Mouse (Mus musculus) liver, embryonic 16.5 days (tissue): ENCODE measurements around the gene H60c. TPM values are rescaled to one million over a fixed set of nuclear protein-coding genes. Genes with fewer than 3 reads are reported as not detected.

ENCODE experiments used
- ATAC-seq: fragments of 200-750 bp; cut with Nextera tagmentation; 2 replicates; pipeline ENCODE4 v1.8.0; 2017; ENCODE audit warnings: low read depth, mild to moderate bottlenecking, moderate number of reproducible peaks, moderate library complexity
- H3K27ac ChIP-seq: fragments of 300-500 bp; sonication (generic); 2 replicates; pipeline ENCODE4 v1.5.1; 2014; ENCODE audit warnings: mild to moderate bottlenecking, low read length
- H3K27me3 ChIP-seq: fragments of 300-500 bp; sonication (generic); 2 replicates; pipeline ENCODE4 v1.6.1; 2014; ENCODE audit warnings: low read depth, low read length, mixed read lengths; ENCODE audit not compliant: control insufficient read depth, insufficient read depth
- H3K36me3 ChIP-seq: fragments of 300-500 bp; sonication (generic); 2 replicates; pipeline ENCODE4 v1.6.1; 2014; ENCODE audit warnings: mild to moderate bottlenecking; ENCODE audit not compliant: control insufficient read depth, insufficient read depth
- H3K4me1 ChIP-seq: fragments of 300-500 bp; sonication (generic); 2 replicates; pipeline ENCODE4 v1.6.1; 2014; ENCODE audit warnings: low read depth, low read length, mixed read lengths; ENCODE audit not compliant: control insufficient read depth
- H3K4me2 ChIP-seq: fragments of 300-500 bp; sonication (generic); 2 replicates; pipeline ENCODE4 v1.6.1; 2014; ENCODE audit warnings: low read depth, low read length, mixed read lengths
- H3K4me3 ChIP-seq: fragments of 300-500 bp; sonication (generic); 2 replicates; pipeline ENCODE4 v1.5.1; 2014; ENCODE audit warnings: low read depth, mild to moderate bottlenecking, low read length
- H3K9ac ChIP-seq: fragments of 300-500 bp; sonication (generic); 2 replicates; pipeline ENCODE4 v1.6.1; 2014; ENCODE audit warnings: low read depth, low read length
- H3K9me3 ChIP-seq: fragments of 300-500 bp; sonication (generic); replicated peaks from 2 replicates; pipeline ENCODE4 v1.6.1; 2016; ENCODE audit warnings: low read length; ENCODE audit not compliant: control insufficient read depth
- WGBS: fragments of 180-500 bp; shearing (Covaris S2); extraction: QIAGEN DNeasy Blood & Tissue Kit; methylation state at CpG from one replicate; pipeline ENCODE4 v1.1.7; 2014; ENCODE audit not compliant: insufficient replicate concordance; 5-methylcytosine and 5-hydroxymethylcytosine counted together
- polyA plus RNA-seq: library from polyadenylated mRNA; unstranded; fragments of >200 nt; fragmentation: Nextera tagmentation; extraction: Ambion mirVana; gene quantifications from 2 replicates; pipeline ENCODE4 v1.2.1, GENCODE M21; 2015

H60c gene
- not detected in 2 replicates for polyA plus RNA-seq

- Histone ChIP-seq H3K4me2 (no peak within 1 kb of the TSS), H3K4me3 (no peak within 1 kb of the TSS), H3K27me3 (no peaks in the 10 kb centered on the region), H3K9ac (no peak within 1 kb of the TSS), H3K4me1 (no peaks in the 10 kb centered on the region), H3K36me3 (no peaks in the 10 kb centered on the region), H3K27ac (no peak within 1 kb of the TSS), H3K9me3 (no peaks in the 10 kb centered on the region)
- ATAC-seq: no peak
- 63% methylated on average over 8 of the region's 8 CpGs for whole genome bisulfite sequencing
Observed at GRCm38 (mm10) chr10:3267671-3268070, at the start of gene H60c. H60c (minus strand) TSS chr10:3267771.

- Histone ChIP-seq H3K9me3 (no peaks in the 10 kb centered on the region), H3K9ac (no peak overlapping the region), H3K4me1 (no peaks in the 10 kb centered on the region), H3K4me2 (no peak overlapping the region), H3K36me3 (no peaks in the 10 kb centered on the region), H3K27ac (no peak overlapping the region), H3K27me3 (no peaks in the 10 kb centered on the region), H3K4me3 (no peak overlapping the region)
- no peak for ATAC-seq
- 49% methylated on average over 1 of the region's 1 CpGs for WGBS
Observed at GRCm38 (mm10) chr10:3308821-3309206, 41.2 kb upstream of the H60c start.

- no peak for ATAC-seq
- WGBS: 56% methylated on average over 4 of the region's 4 CpGs
Observed at GRCm38 (mm10) chr10:3308180-3308820, 40.7 kb upstream of the H60c start.

GRCm38 (mm10) chr10:3307752-3308151 lies 40.2 kb upstream of the H60c start:
- Histone ChIP-seq H3K27ac (no peak overlapping the region), H3K4me1 (no peaks in the 10 kb centered on the region), H3K4me3 (no peak overlapping the region), H3K36me3 (no peaks in the 10 kb centered on the region), H3K9ac (no peak overlapping the region), H3K9me3 (no peaks in the 10 kb centered on the region), H3K27me3 (no peaks in the 10 kb centered on the region), H3K4me2 (no peak overlapping the region)
- ATAC-seq: no peak
- WGBS: 50% methylated on average over 2 of the region's 2 CpGs

More at GRCm38 (mm10) chr10:3308180-3308820, 40.7 kb upstream of the H60c start:
- no peak overlapping the region for H3K4me2 ChIP-seq
- no peaks in the 10 kb centered on the region for H3K27me3 ChIP-seq
- no peak overlapping the region for H3K4me3 ChIP-seq
- H3K4me1 ChIP-seq: no peaks in the 10 kb centered on the region
- no peaks in the 10 kb centered on the region for H3K36me3 ChIP-seq
- H3K9me3 ChIP-seq: no peaks in the 10 kb centered on the region
- no peak overlapping the region for H3K9ac ChIP-seq
- H3K27ac ChIP-seq: no peak overlapping the region

- no peak for ATAC-seq
- H3K9ac ChIP-seq: no peak overlapping the region
- 23% methylated on average over 2 of the region's 2 CpGs for WGBS
Observed at GRCm38 (mm10) chr10:3293969-3294368, 26.4 kb upstream of the H60c start.

GRCm38 (mm10) chr10:3281047-3281446 lies 13.5 kb upstream of the H60c start:
- Histone ChIP-seq H3K9ac (no peak overlapping the region), H3K27ac (no peak overlapping the region), H3K27me3 (no peaks in the 10 kb centered on the region), H3K4me1 (no peaks in the 10 kb centered on the region), H3K9me3 (no peaks in the 10 kb centered on the region), H3K36me3 (no peaks in the 10 kb centered on the region), H3K4me3 (no peak overlapping the region), H3K4me2 (no peak overlapping the region)
- ATAC-seq: no peak
- WGBS: 23% methylated on average over 2 of the region's 2 CpGs

More at GRCm38 (mm10) chr10:3293969-3294368, 26.4 kb upstream of the H60c start:
- H3K27ac ChIP-seq: no peak overlapping the region
- H3K4me1 ChIP-seq: no peaks in the 10 kb centered on the region
- no peak overlapping the region for H3K4me2 ChIP-seq
- H3K4me3 ChIP-seq: no peak overlapping the region
- H3K9me3 ChIP-seq: no peaks in the 10 kb centered on the region
- H3K27me3 ChIP-seq: no peaks in the 10 kb centered on the region
- H3K36me3 ChIP-seq: no peaks in the 10 kb centered on the region

- no peak overlapping the region for H3K4me3 ChIP-seq
- no peaks in the 10 kb centered on the region for H3K36me3 ChIP-seq
- ATAC-seq: no peak
- no peak overlapping the region for H3K27ac ChIP-seq
- H3K4me1 ChIP-seq: no peaks in the 10 kb centered on the region
- 25% methylated on average over 3 of the region's 3 CpGs for WGBS
- no peak overlapping the region for H3K9ac ChIP-seq
- H3K27me3 ChIP-seq: no peaks in the 10 kb centered on the region
- H3K9me3 ChIP-seq: no peaks in the 10 kb centered on the region
- H3K4me2 ChIP-seq: no peak overlapping the region
Observed at GRCm38 (mm10) chr10:3274065-3274464, 6.5 kb upstream of the H60c start.

- WGBS: 10% methylated on average over 3 of the region's 4 CpGs
- H3K4me3 ChIP-seq: no peak overlapping the region
- H3K9ac ChIP-seq: no peak overlapping the region
- H3K27ac ChIP-seq: no peak overlapping the region
- no peaks in the 10 kb centered on the region for H3K4me1 ChIP-seq
- no peaks in the 10 kb centered on the region for H3K36me3 ChIP-seq
- no peaks in the 10 kb centered on the region for H3K27me3 ChIP-seq
- ATAC-seq: peak; percentile 98
- H3K9me3 ChIP-seq: no peaks in the 10 kb centered on the region
- no peak overlapping the region for H3K4me2 ChIP-seq
Observed at GRCm38 (mm10) chr10:3271036-3271435, 3.5 kb upstream of the H60c start.

- H3K27ac ChIP-seq: no peak overlapping the region
- H3K4me2 ChIP-seq: no peak overlapping the region
- ATAC-seq: no peak
- 22% methylated on average over 2 of the region's 2 CpGs for WGBS
- H3K4me1 ChIP-seq: no peaks in the 10 kb centered on the region
- no peak overlapping the region for H3K4me3 ChIP-seq
- H3K27me3 ChIP-seq: no peaks in the 10 kb centered on the region
- H3K9ac ChIP-seq: no peak overlapping the region
- no peaks in the 10 kb centered on the region for H3K9me3 ChIP-seq
- no peaks in the 10 kb centered on the region for H3K36me3 ChIP-seq
Observed at GRCm38 (mm10) chr10:3266729-3267128, 842 bp downstream of the H60c start.
